Comparison of ENCODE assay signal across 27 mouse cellular contexts in the genomic region with DNA sequence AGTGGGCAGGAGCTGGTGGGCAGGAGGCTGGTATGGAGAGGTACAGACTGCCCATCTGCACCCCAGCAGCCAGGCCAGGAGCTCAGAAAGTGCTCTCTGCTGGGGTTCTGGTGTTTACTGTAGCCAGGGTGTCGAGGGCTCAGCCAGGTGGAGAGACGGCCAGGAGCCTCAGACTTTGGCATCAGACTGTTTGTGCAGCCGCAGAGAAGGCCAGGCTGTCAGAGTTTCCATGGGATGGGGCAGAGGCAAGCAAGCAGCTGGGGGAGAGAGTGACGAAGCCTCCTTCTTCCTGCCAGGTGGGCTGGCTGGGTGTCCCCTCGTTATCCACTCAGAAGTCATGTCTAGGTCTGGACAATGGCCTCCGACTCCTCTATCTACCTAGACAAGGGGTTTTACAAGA. TPM values are rescaled to one million over a fixed set of nuclear protein-coding genes. Genes with fewer than 3 reads are reported as not detected.
DNase-seq lines count a peak whose midpoint lies in the region; ATAC-seq and TF ChIP-seq lines count a peak whose summit lies in the region.
"Had no signal": no experiment of that assay in that cellular context is flagged by ENCODE, and none has a peak within 500 bp of the region (broad histone marks: within the 10 kb centered on the region; RNA-seq: fewer than 3 reads in every experiment).

No protein-coding gene starts in this region.

- no peak overlapping the region for H3K4me2 ChIP-seq in hindbrain, embryonic 12.5 days (replicated peaks)
- no peak overlapping the region for H3K4me2 ChIP-seq in hindbrain, embryonic 11.5 days (replicated peaks; ENCODE audit: low read depth, low read length)
- no peak overlapping the region for H3K4me2 ChIP-seq in liver, embryonic 14.5 days (ENCODE audit: low read depth)
- no peak overlapping the region for H3K4me2 ChIP-seq in liver, embryonic 12.5 days
- H3K4me2 ChIP-seq in CH12.LX (ENCODE audit: insufficient read depth, low read depth, poor library complexity, severe bottlenecking): no peak overlapping the region
- H3K4me2 ChIP-seq in heart, embryonic 12.5 days: no peak overlapping the region
- H3K4me2 ChIP-seq: forebrain, embryonic 13.5 days; hindbrain, embryonic 14.5 days had no signal

- no peak for ATAC-seq in hindbrain, embryonic 12.5 days (ENCODE audit: low FRiP score)
- ATAC-seq in hindbrain, embryonic 11.5 days (ENCODE audit: low FRiP score): no peak
- peak; percentile 13; the same call in 1 of the 2 replicates for ATAC-seq in liver, embryonic 14.5 days (ENCODE audit: insufficient read depth)
- ATAC-seq in liver, embryonic 12.5 days: no peak
- ATAC-seq in heart, embryonic 12.5 days (ENCODE audit: insufficient number of reproducible peaks, low FRiP score): no peak
- ATAC-seq: forebrain, embryonic 13.5 days; forebrain, embryonic 16.5 days; hindbrain, postnatal 0 days; Patski had no signal

- in situ Hi-C loops in CH12.LX (cut with MboI; ENCODE audit: low pct_ligation_motif_present, low pct_unique_long_range_greater_than_20kb, low sequenced_read_pairs): no loop called here

- H3K4me3 ChIP-seq in hindbrain, embryonic 12.5 days: no peak overlapping the region
- no peak overlapping the region for H3K4me3 ChIP-seq in hindbrain, embryonic 11.5 days (ENCODE audit: low read depth, low read length)
- no peak overlapping the region for H3K4me3 ChIP-seq in liver, embryonic 14.5 days (ENCODE audit: insufficient read depth in 1 of 2, low read depth in 2 of 2, low read length in 2 of 2)
- H3K4me3 ChIP-seq in liver, embryonic 12.5 days: no peak overlapping the region
- H3K4me3 ChIP-seq in CH12.LX (replicated peaks in 1 of 3; ENCODE audit: low read depth in 2 of 3, low read length in 2 of 3, poor library complexity in 1 of 3): no peak overlapping the region
- no peak overlapping the region for H3K4me3 ChIP-seq in limb, embryonic 10.5 days
- H3K4me3 ChIP-seq in heart, embryonic 12.5 days: no peak overlapping the region
- H3K4me3 ChIP-seq: forebrain, embryonic 10.5 days; forebrain, embryonic 13.5 days; heart, adult 2 months; heart, embryonic 10.5 days had no signal

- dilution Hi-C loops in CH12.LX (cut with MboI; ENCODE audit: extremely low pct_ligation_motif_present, extremely low pct_unique_long_range_greater_than_20kb, low sequenced_read_pairs): no loop called here

- H3K9me3 ChIP-seq in hindbrain, embryonic 12.5 days (replicated peaks): no peaks in the 10 kb centered on the region
- H3K9me3 ChIP-seq in hindbrain, embryonic 11.5 days (ENCODE audit: control insufficient read depth, low read length): no peaks in the 10 kb centered on the region
- no peaks in the 10 kb centered on the region for H3K9me3 ChIP-seq in liver, embryonic 14.5 days (ENCODE audit: control insufficient read depth, low read length)
- H3K9me3 ChIP-seq in liver, embryonic 12.5 days (replicated peaks): no peaks in the 10 kb centered on the region
- peaks cover 2% of the 10 kb centered on the region for H3K9me3 ChIP-seq in CH12.LX (replicated peaks; ENCODE audit: low read length)
- H3K9me3 ChIP-seq in limb, embryonic 10.5 days (replicated peaks): no peaks in the 10 kb centered on the region
- no peaks in the 10 kb centered on the region for H3K9me3 ChIP-seq in heart, embryonic 12.5 days (replicated peaks)
- H3K9me3 ChIP-seq: forebrain, embryonic 13.5 days; G1E; heart, embryonic 10.5 days had no signal

- no peak for TF ChIP-seq POLR2A in CH12.LX (IDR thresholded peaks at IDR 0.05; ENCODE audit: low read depth, low read length)

- no peak for TF ChIP-seq CTCF in liver, embryonic 14.5 days (IDR thresholded peaks at IDR 0.05; ENCODE audit: low read depth)
- TF ChIP-seq CTCF in CH12.LX (conservative IDR thresholded peaks at IDR 0.05 in 1 of 2, IDR thresholded peaks at IDR 0.05 in 1 of 2; ENCODE audit: low read depth in 2 of 2, low read length in 2 of 2): no peak

- no peak for TF ChIP-seq RAD21 in CH12.LX (IDR thresholded peaks at IDR 0.05; ENCODE audit: low read depth, low read length)

- H3K27me3 ChIP-seq in hindbrain, embryonic 12.5 days: peaks cover 54% of the 10 kb centered on the region
- H3K27me3 ChIP-seq in hindbrain, embryonic 11.5 days (ENCODE audit: control insufficient read depth, insufficient read depth, low read length): peaks cover 35% of the 10 kb centered on the region
- peaks cover 29% of the 10 kb centered on the region for H3K27me3 ChIP-seq in liver, embryonic 14.5 days (ENCODE audit: control insufficient read depth, insufficient read depth, low read length)
- peaks cover 88% of the 10 kb centered on the region for H3K27me3 ChIP-seq in liver, embryonic 12.5 days (replicated peaks)
- H3K27me3 ChIP-seq in CH12.LX (replicated peaks): peaks cover 34% of the 10 kb centered on the region
- peaks cover 71% of the 10 kb centered on the region for H3K27me3 ChIP-seq in limb, embryonic 10.5 days (ENCODE audit: low read depth, poor library complexity, severe bottlenecking)
- peaks cover 62% of the 10 kb centered on the region for H3K27me3 ChIP-seq in heart, embryonic 12.5 days (replicated peaks)
- H3K27me3 ChIP-seq: Patski had no signal

- H3K9ac ChIP-seq in hindbrain, embryonic 12.5 days: peak overlapping the region; percentile 27; the same call in 1 of the 2 replicates
- H3K9ac ChIP-seq in hindbrain, embryonic 11.5 days (ENCODE audit: low read depth, low read length): no peak overlapping the region
- H3K9ac ChIP-seq in liver, embryonic 14.5 days (replicated peaks): no peak overlapping the region
- no peak overlapping the region for H3K9ac ChIP-seq in liver, embryonic 12.5 days
- no peak overlapping the region for H3K9ac ChIP-seq in CH12.LX (ENCODE audit: insufficient read depth, low read depth)
- no peak overlapping the region for H3K9ac ChIP-seq in heart, embryonic 12.5 days
- H3K9ac ChIP-seq: forebrain, embryonic 13.5 days; hindbrain, embryonic 14.5 days had no signal

- 77% methylated on average over 6 of the region's 6 CpGs for WGBS in hindbrain, embryonic 12.5 days
- WGBS in hindbrain, embryonic 11.5 days: 67% methylated on average over 6 of the region's 6 CpGs
- WGBS in liver, embryonic 14.5 days (ENCODE audit: insufficient replicate concordance): 51% methylated on average over 6 of the region's 6 CpGs
- 62% methylated on average over 6 of the region's 6 CpGs for WGBS in liver, embryonic 12.5 days (ENCODE audit: insufficient replicate concordance)
- WGBS in limb, embryonic 10.5 days: 65% methylated on average over 6 of the region's 6 CpGs
- WGBS in heart, embryonic 12.5 days: 62% methylated on average over 6 of the region's 6 CpGs

- no peak for TF ChIP-seq EP300 in liver, embryonic 14.5 days (IDR thresholded peaks at IDR 0.05; ENCODE audit: low read depth)
- TF ChIP-seq EP300 in CH12.LX (IDR thresholded peaks at IDR 0.05; ENCODE audit: low read length): no peak

- no peak for DNase-seq in hindbrain, embryonic 11.5 days (ENCODE audit: low spot score)
- DNase-seq in liver, embryonic 14.5 days (ENCODE audit: low read depth in 3 of 3, low spot score in 3 of 3): no peak
- peak; percentile 30 for DNase-seq in CH12.LX (ENCODE audit: extremely low read depth)
- DNase-seq in limb, embryonic 10.5 days (ENCODE audit: low spot score): no peak
- no peak for DNase-seq in cerebellum, adult 11-12 months
- DNase-seq: adrenal gland, postnatal 10 days; adrenal gland, postnatal 36 days; cerebellum, adult 2 months; cerebellum, adult 9-11 months; cerebellum, postnatal 25 days; gastrocnemius, postnatal 10 days; gastrocnemius, postnatal 36 days; heart, adult 2 months had no signal

- H3K27ac ChIP-seq in hindbrain, embryonic 12.5 days: no peak overlapping the region
- no peak overlapping the region for H3K27ac ChIP-seq in hindbrain, embryonic 11.5 days (ENCODE audit: low read depth, low read length)
- no peak overlapping the region for H3K27ac ChIP-seq in liver, embryonic 14.5 days
- no peak overlapping the region for H3K27ac ChIP-seq in liver, embryonic 12.5 days
- no peak overlapping the region for H3K27ac ChIP-seq in CH12.LX (ENCODE audit: insufficient read depth, low read depth)
- H3K27ac ChIP-seq in limb, embryonic 10.5 days: 0 out of 2 replicates have a peak overlapping the region, but pooled peaks have one; percentile 19
- H3K27ac ChIP-seq in heart, embryonic 12.5 days (ENCODE audit: poor library complexity, severe bottlenecking): no peak overlapping the region
- H3K27ac ChIP-seq: forebrain, embryonic 10.5 days; forebrain, embryonic 13.5 days; heart, adult 2 months; heart, embryonic 10.5 days; hindbrain, embryonic 14.5 days; hindbrain, postnatal 0 days had no signal

- H3K36me3 ChIP-seq in hindbrain, embryonic 12.5 days: no peaks in the 10 kb centered on the region
- no peaks in the 10 kb centered on the region for H3K36me3 ChIP-seq in hindbrain, embryonic 11.5 days (ENCODE audit: control insufficient read depth, insufficient read depth, low read length)
- no peaks in the 10 kb centered on the region for H3K36me3 ChIP-seq in liver, embryonic 14.5 days (replicated peaks; ENCODE audit: control insufficient read depth, insufficient read depth, low read depth)
- no peaks in the 10 kb centered on the region for H3K36me3 ChIP-seq in liver, embryonic 12.5 days
- H3K36me3 ChIP-seq in CH12.LX (replicated peaks in 1 of 2; ENCODE audit: control insufficient read depth in 1 of 2, insufficient read depth in 1 of 2, low read length in 1 of 2): no peaks in the 10 kb centered on the region
- no peaks in the 10 kb centered on the region for H3K36me3 ChIP-seq in limb, embryonic 10.5 days
- no peaks in the 10 kb centered on the region for H3K36me3 ChIP-seq in heart, embryonic 12.5 days
- H3K36me3 ChIP-seq: forebrain, embryonic 10.5 days; G1E; heart, embryonic 10.5 days had no signal

- peaks cover 15% of the 10 kb centered on the region for H3K4me1 ChIP-seq in hindbrain, embryonic 12.5 days
- H3K4me1 ChIP-seq in hindbrain, embryonic 11.5 days (replicated peaks; ENCODE audit: control insufficient read depth, insufficient read depth, low read length): peaks cover 6% of the 10 kb centered on the region; the same call in 1 of the 2 replicates
- no peaks in the 10 kb centered on the region for H3K4me1 ChIP-seq in liver, embryonic 14.5 days (replicated peaks; ENCODE audit: control insufficient read depth in 2 of 2, insufficient read depth in 2 of 2, low read length in 1 of 2)
- H3K4me1 ChIP-seq in liver, embryonic 12.5 days: peaks cover 14% of the 10 kb centered on the region
- H3K4me1 ChIP-seq in CH12.LX (ENCODE audit: control insufficient read depth in 1 of 2, insufficient read depth in 2 of 2): peaks cover 0 to 10% of the 10 kb centered on the region in 2 experiments; a peak in 2 of 4 replicates
- H3K4me1 ChIP-seq in limb, embryonic 10.5 days: peaks cover 31% of the 10 kb centered on the region
- H3K4me1 ChIP-seq in heart, embryonic 12.5 days (replicated peaks): peaks cover 19% of the 10 kb centered on the region

- H3K79me2 ChIP-seq in CH12.LX (replicated peaks; ENCODE audit: control insufficient read depth, extremely low read depth, insufficient read depth, poor library complexity, severe bottlenecking): no peaks in the 10 kb centered on the region

RNA-seq across cellular contexts. Expression of gene Col8a2, which starts 8.6 kb away (rescaled TPM):
- 50.1 and 56.7 TPM in 2 replicates for polyA plus RNA-seq in hindbrain, embryonic 12.5 days (2016; fragmentation: Nextera tagmentation; extraction: Ambion mirVana)
- 15.6 and 17.4 TPM in 2 replicates for polyA plus RNA-seq in hindbrain, embryonic 11.5 days (2014; fragmentation: Nextera tagmentation; extraction: Ambion mirVana)
- 0.15 and 0.28 TPM in 2 replicates for polyA plus RNA-seq in liver, embryonic 14.5 days (2012; rRNA removed)
- 0.25 and 0.52 TPM in 2 replicates for polyA plus RNA-seq in liver, embryonic 14.5 days (2014; fragmentation: Nextera tagmentation; extraction: Ambion mirVana)
- polyA plus RNA-seq in liver, embryonic 12.5 days (2016; fragmentation: Nextera tagmentation; extraction: Ambion mirVana): 1.8 and 2.3 TPM in 2 replicates
- total RNA-seq in CH12.LX (2012; rRNA removed) (not detected in 2 replicates), CH12.LX (2014; rRNA removed) (not detected in 2 replicates)
- polyA plus RNA-seq in CH12.LX (2012; ENCODE audit: insufficient read length, low read depth): not detected in 2 replicates
- polyA plus RNA-seq in limb, embryonic 10.5 days (2016; fragmentation: Nextera tagmentation; extraction: Ambion mirVana): 0.65 and 1.4 TPM in 2 replicates
- 4.7 and 4.9 TPM in 2 replicates for polyA plus RNA-seq in heart, embryonic 12.5 days (2016; fragmentation: Nextera tagmentation; extraction: Ambion mirVana)
- total RNA-seq: common myeloid progenitor, adult 5-6 weeks; granulocyte monocyte progenitor cell, adult 5-6 weeks; hematopoietic stem cell, adult 5-6 weeks had no signal
- polyA plus RNA-seq: G1E had no signal

RNA-seq across cellular contexts. Expression of gene Adprhl2, which starts 26.4 kb away (rescaled TPM):
- polyA plus RNA-seq in hindbrain, embryonic 12.5 days (2016; fragmentation: Nextera tagmentation; extraction: Ambion mirVana): 65.2 and 74.3 TPM in 2 replicates
- polyA plus RNA-seq in hindbrain, embryonic 11.5 days (2014; fragmentation: Nextera tagmentation; extraction: Ambion mirVana): 39.2 and 39.3 TPM in 2 replicates
- polyA plus RNA-seq in liver, embryonic 14.5 days (2012; rRNA removed): 15.4 TPM in 2 replicates
- 15.4 and 18.4 TPM in 2 replicates for polyA plus RNA-seq in liver, embryonic 14.5 days (2014; fragmentation: Nextera tagmentation; extraction: Ambion mirVana)
- polyA plus RNA-seq in liver, embryonic 12.5 days (2016; fragmentation: Nextera tagmentation; extraction: Ambion mirVana): 36.0 and 38.0 TPM in 2 replicates
- total RNA-seq in CH12.LX (2012; rRNA removed) (68.5 and 74.0 TPM in 2 replicates), CH12.LX (2014; rRNA removed) (57.3 and 59.7 TPM in 2 replicates)
- 52.0 and 62.4 TPM in 2 replicates for polyA plus RNA-seq in CH12.LX (2012; ENCODE audit: insufficient read length, low read depth)
- polyA plus RNA-seq in limb, embryonic 10.5 days (2016; fragmentation: Nextera tagmentation; extraction: Ambion mirVana): 95.1 and 97.5 TPM in 2 replicates
- 37.4 and 38.8 TPM in 2 replicates for polyA plus RNA-seq in heart, embryonic 12.5 days (2016; fragmentation: Nextera tagmentation; extraction: Ambion mirVana)

RNA-seq across cellular contexts. Expression of gene Tekt2, which starts 30.3 kb away (rescaled TPM):
- 6.3 and 6.7 TPM in 2 replicates for polyA plus RNA-seq in hindbrain, embryonic 12.5 days (2016; fragmentation: Nextera tagmentation; extraction: Ambion mirVana)
- polyA plus RNA-seq in hindbrain, embryonic 11.5 days (2014; fragmentation: Nextera tagmentation; extraction: Ambion mirVana): 3.0 and 3.8 TPM in 2 replicates
- 0.45 and 0.85 TPM in 2 replicates for polyA plus RNA-seq in liver, embryonic 14.5 days (2012; rRNA removed)
- 0.39 and 0.44 TPM in 2 replicates for polyA plus RNA-seq in liver, embryonic 14.5 days (2014; fragmentation: Nextera tagmentation; extraction: Ambion mirVana)
- 0.54 and 0.57 TPM in 2 replicates for polyA plus RNA-seq in liver, embryonic 12.5 days (2016; fragmentation: Nextera tagmentation; extraction: Ambion mirVana)
- total RNA-seq in CH12.LX (2012; rRNA removed): 0.08 and 0.13 TPM in 2 replicates
- not detected in 2 replicates for total RNA-seq in CH12.LX (2014; rRNA removed)
- polyA plus RNA-seq in CH12.LX (2012; ENCODE audit: insufficient read length, low read depth): 0.24 and 0.64 TPM in 2 replicates
- 0.35 and 0.98 TPM in 2 replicates for polyA plus RNA-seq in limb, embryonic 10.5 days (2016; fragmentation: Nextera tagmentation; extraction: Ambion mirVana)
- 1.4 and 1.5 TPM in 2 replicates for polyA plus RNA-seq in heart, embryonic 12.5 days (2016; fragmentation: Nextera tagmentation; extraction: Ambion mirVana)
- total RNA-seq: common myeloid progenitor, adult 5-6 weeks; granulocyte monocyte progenitor cell, adult 5-6 weeks; hematopoietic stem cell, adult 5-6 weeks had no signal
- polyA plus RNA-seq: G1E had no signal

RNA-seq across cellular contexts. Expression of gene Trappc3, which starts 33.0 kb away (rescaled TPM):
- polyA plus RNA-seq in hindbrain, embryonic 12.5 days (2016; fragmentation: Nextera tagmentation; extraction: Ambion mirVana): 109 and 113 TPM in 2 replicates
- polyA plus RNA-seq in hindbrain, embryonic 11.5 days (2014; fragmentation: Nextera tagmentation; extraction: Ambion mirVana): 17.8 and 39.1 TPM in 2 replicates
- 16.3 and 23.4 TPM in 2 replicates for polyA plus RNA-seq in liver, embryonic 14.5 days (2012; rRNA removed)
- 8.8 and 9.2 TPM in 2 replicates for polyA plus RNA-seq in liver, embryonic 14.5 days (2014; fragmentation: Nextera tagmentation; extraction: Ambion mirVana)
- polyA plus RNA-seq in liver, embryonic 12.5 days (2016; fragmentation: Nextera tagmentation; extraction: Ambion mirVana): 43.7 and 44.0 TPM in 2 replicates
- total RNA-seq in CH12.LX (2012; rRNA removed): 72.7 and 81.1 TPM in 2 replicates
- 94.8 and 100 TPM in 2 replicates for total RNA-seq in CH12.LX (2014; rRNA removed)
- 73.0 and 74.1 TPM in 2 replicates for polyA plus RNA-seq in CH12.LX (2012; ENCODE audit: insufficient read length, low read depth)
- 83.1 and 95.3 TPM in 2 replicates for polyA plus RNA-seq in limb, embryonic 10.5 days (2016; fragmentation: Nextera tagmentation; extraction: Ambion mirVana)
- polyA plus RNA-seq in heart, embryonic 12.5 days (2016; fragmentation: Nextera tagmentation; extraction: Ambion mirVana): 68.0 and 68.7 TPM in 2 replicates

RNA-seq across cellular contexts. Expression of gene Map7d1, which starts 39.0 kb away (rescaled TPM):
- 143 and 150 TPM in 2 replicates for polyA plus RNA-seq in hindbrain, embryonic 12.5 days (2016; fragmentation: Nextera tagmentation; extraction: Ambion mirVana)
- 54.6 and 65.5 TPM in 2 replicates for polyA plus RNA-seq in hindbrain, embryonic 11.5 days (2014; fragmentation: Nextera tagmentation; extraction: Ambion mirVana)
- 8.6 and 9.4 TPM in 2 replicates for polyA plus RNA-seq in liver, embryonic 14.5 days (2012; rRNA removed)
- polyA plus RNA-seq in liver, embryonic 14.5 days (2014; fragmentation: Nextera tagmentation; extraction: Ambion mirVana): 4.9 and 6.1 TPM in 2 replicates
- polyA plus RNA-seq in liver, embryonic 12.5 days (2016; fragmentation: Nextera tagmentation; extraction: Ambion mirVana): 20.9 and 23.3 TPM in 2 replicates
- total RNA-seq in CH12.LX (2012; rRNA removed) (17.9 and 20.8 TPM in 2 replicates), CH12.LX (2014; rRNA removed) (12.5 and 12.8 TPM in 2 replicates)
- 62.2 and 72.2 TPM in 2 replicates for polyA plus RNA-seq in CH12.LX (2012; ENCODE audit: insufficient read length, low read depth)
- 56.2 and 63.2 TPM in 2 replicates for polyA plus RNA-seq in limb, embryonic 10.5 days (2016; fragmentation: Nextera tagmentation; extraction: Ambion mirVana)
- 73.9 and 76.4 TPM in 2 replicates for polyA plus RNA-seq in heart, embryonic 12.5 days (2016; fragmentation: Nextera tagmentation; extraction: Ambion mirVana)
